Comparison of ENCODE assay signal across 8 mouse cellular contexts in genomic region chr2:109693178-109694115, GRCm38 (mm10). TPM values are rescaled to one million over a fixed set of nuclear protein-coding genes. Genes with fewer than 3 reads are reported as not detected.
DNase-seq lines count a peak whose midpoint lies in the region; ATAC-seq and TF ChIP-seq lines count a peak whose summit lies in the region.

No protein-coding gene starts in this region.

- peak overlapping the region; percentile 74 for H3K4me2 ChIP-seq in embryonic facial prominence, embryonic 12.5 days (replicated peaks)
- peak overlapping the region; percentile 66 for H3K4me2 ChIP-seq in heart, postnatal 0 days (ENCODE audit: low read depth, low read length)
- H3K4me2 ChIP-seq in lung, embryonic 16.5 days (ENCODE audit: low read depth, low read length): peak overlapping the region; percentile 69

- H3K9ac ChIP-seq in embryonic facial prominence, embryonic 12.5 days: peak overlapping the region; percentile 64
- no peak overlapping the region; the same call in 1 of the 2 replicates for H3K9ac ChIP-seq in heart, postnatal 0 days (replicated peaks; ENCODE audit: low read depth, low read length)
- H3K9ac ChIP-seq in lung, embryonic 16.5 days (ENCODE audit: low read length): peak overlapping the region; percentile 14; the same call in 1 of the 2 replicates

- H3K4me1 ChIP-seq in embryonic facial prominence, embryonic 12.5 days: peaks cover 8% of the 10 kb centered on the region; the same call in 1 of the 2 replicates
- no peaks in the 10 kb centered on the region for H3K4me1 ChIP-seq in heart, postnatal 0 days (ENCODE audit: control insufficient read depth, insufficient read depth)
- peaks cover 5% of the 10 kb centered on the region; the same call in 1 of the 2 replicates for H3K4me1 ChIP-seq in lung, embryonic 16.5 days (replicated peaks; ENCODE audit: control insufficient read depth, insufficient read depth, low read length)

- DNase-seq in 3134 (ENCODE audit: extremely low read depth, insufficient read length, low spot score) (peak; percentile 84), ZHBTc4 (ENCODE audit: low read depth, low spot score) (peak; percentile 82)
- DNase-seq in heart, postnatal 0 days (ENCODE audit: low spot score): no peak
- DNase-seq in kidney, postnatal 36 days: peak; percentile 70 to 74
- DNase-seq in right cerebral cortex, postnatal 14 days: peak; percentile 44
- no peak for DNase-seq in spleen, postnatal 10 days (ENCODE audit: low spot score in 2 of 2)

- H3K27ac ChIP-seq in embryonic facial prominence, embryonic 12.5 days: peak overlapping the region; percentile 61; the same call in 1 of the 2 replicates
- no peak overlapping the region for H3K27ac ChIP-seq in heart, postnatal 0 days (ENCODE audit: low read depth)
- no peak overlapping the region for H3K27ac ChIP-seq in lung, embryonic 16.5 days (ENCODE audit: low read length)

- H3K9me3 ChIP-seq in embryonic facial prominence, embryonic 12.5 days: no peaks in the 10 kb centered on the region
- H3K9me3 ChIP-seq in heart, postnatal 0 days (replicated peaks; ENCODE audit: control insufficient read depth, low read length): no peaks in the 10 kb centered on the region
- no peaks in the 10 kb centered on the region for H3K9me3 ChIP-seq in lung, embryonic 16.5 days (ENCODE audit: control insufficient read depth, low read length)

- H3K36me3 ChIP-seq in embryonic facial prominence, embryonic 12.5 days: no peaks in the 10 kb centered on the region
- no peaks in the 10 kb centered on the region for H3K36me3 ChIP-seq in heart, postnatal 0 days (replicated peaks; ENCODE audit: control insufficient read depth, insufficient read depth, low read length)
- no peaks in the 10 kb centered on the region for H3K36me3 ChIP-seq in lung, embryonic 16.5 days (ENCODE audit: control insufficient read depth, insufficient read depth, low read length)

- TF ChIP-seq CTCF in heart, postnatal 0 days (IDR thresholded peaks at IDR 0.05; ENCODE audit: low read depth): no peak

- peak; percentile 64 for ATAC-seq in embryonic facial prominence, embryonic 12.5 days (ENCODE audit: insufficient number of reproducible peaks, insufficient read depth, low FRiP score, low TSS enrichment)
- peak; percentile 60 for ATAC-seq in heart, postnatal 0 days (ENCODE audit: insufficient read depth, low read depth)
- ATAC-seq in lung, embryonic 16.5 days (ENCODE audit: low read depth): peak; percentile 79

- H3K27me3 ChIP-seq in embryonic facial prominence, embryonic 12.5 days: 0 out of 2 replicates have a peak, but pooled peaks cover 5% of the 10 kb centered on the region
- H3K27me3 ChIP-seq in heart, postnatal 0 days (ENCODE audit: control insufficient read depth, insufficient read depth, low read length): peaks cover 40% of the 10 kb centered on the region
- peaks cover 33% of the 10 kb centered on the region for H3K27me3 ChIP-seq in lung, embryonic 16.5 days (ENCODE audit: control insufficient read depth, insufficient read depth, low read depth, low read length)

- H3K4me3 ChIP-seq in embryonic facial prominence, embryonic 12.5 days: peak overlapping the region; percentile 51
- H3K4me3 ChIP-seq in heart, postnatal 0 days (ENCODE audit: low read depth, low read length): peak overlapping the region; percentile 52
- H3K4me3 ChIP-seq in lung, embryonic 16.5 days (ENCODE audit: low read length): peak overlapping the region; percentile 51

- WGBS in embryonic facial prominence, embryonic 12.5 days: under 1% methylated on average over 67 of the region's 67 CpGs
- WGBS in heart, postnatal 0 days: under 1% methylated on average over 66 of the region's 67 CpGs
- WGBS in lung, embryonic 16.5 days: under 1% methylated on average over 64 of the region's 67 CpGs

- no peak for TF ChIP-seq EP300 in heart, postnatal 0 days (IDR thresholded peaks at IDR 0.05; ENCODE audit: low read depth)

RNA-seq across cellular contexts. Expression of gene Bdnf, which starts 18.9 kb away (rescaled TPM):
- 5.3 and 5.4 TPM in 2 replicates for polyA plus RNA-seq in embryonic facial prominence, embryonic 12.5 days (2016; fragmentation: Nextera tagmentation; extraction: Ambion mirVana)
- total RNA-seq in heart, postnatal 0 days (2014; rRNA removed; ENCODE audit: low replicate concordance): 0.04 TPM in 1 of 2 replicates, not detected in the other
- 0.30 TPM in 2 replicates for polyA plus RNA-seq in heart, postnatal 0 days (2015; fragmentation: Nextera tagmentation; extraction: Ambion mirVana)
- polyA plus RNA-seq in lung, embryonic 16.5 days (2015; fragmentation: Nextera tagmentation; extraction: Ambion mirVana): 0.58 and 0.79 TPM in 2 replicates

Comparison
In these comparisons a context has a peak if more than half of its experiments do, and no peak if none do; other contexts are left out.
1. DNase-seq: peak in 3134 (single experiment), ZHBTc4 (single experiment), kidney, postnatal 36 days (2 of 2) and right cerebral cortex, postnatal 14 days (single experiment); none in heart, postnatal 0 days (single experiment) and spleen, postnatal 10 days (0 of 2).
2. Peak in every context shown above with its lines, with median percentiles within 50 percentile points of each other: ATAC-seq, H3K4me2 ChIP-seq and H3K4me3 ChIP-seq.